11 mouse cellular contexts compared by ENCODE assay signal in genomic region chr15:102747853-102748252, GRCm38 (mm10). TPM values are rescaled to one million over a fixed set of nuclear protein-coding genes. Genes with fewer than 3 reads are reported as not detected.
DNase-seq lines count a peak whose midpoint lies in the region; ATAC-seq and TF ChIP-seq lines count a peak whose summit lies in the region.
"Had no signal": no experiment of that assay in that cellular context is flagged by ENCODE, and none has a peak within 500 bp of the region (broad histone marks: within the 10 kb centered on the region; RNA-seq: fewer than 3 reads in every experiment).

No protein-coding gene starts in this region.

- ATAC-seq in heart, embryonic 13.5 days (ENCODE audit: extremely low read depth, insufficient number of reproducible peaks, low FRiP score, low TSS enrichment) = no peak
- ATAC-seq in embryonic facial prominence, embryonic 14.5 days (ENCODE audit: low read depth) = no peak
- ATAC-seq in hindbrain, embryonic 14.5 days (ENCODE audit: low FRiP score) = no peak
- no peak for ATAC-seq in midbrain, embryonic 14.5 days (ENCODE audit: low FRiP score, low TSS enrichment)
- ATAC-seq: Patski had no signal

- no peaks in the 10 kb centered on the region for H3K9me3 ChIP-seq in heart, embryonic 13.5 days
- H3K9me3 ChIP-seq in embryonic facial prominence, embryonic 14.5 days (ENCODE audit: control insufficient read depth, low read length) = no peaks in the 10 kb centered on the region
- H3K9me3 ChIP-seq in hindbrain, embryonic 14.5 days (ENCODE audit: control insufficient read depth, low read length) = no peaks in the 10 kb centered on the region
- H3K9me3 ChIP-seq in midbrain, embryonic 14.5 days (ENCODE audit: control insufficient read depth, low read length) = no peaks in the 10 kb centered on the region

- H3K27ac ChIP-seq in heart, embryonic 13.5 days (replicated peaks) = no peak overlapping the region
- no peak overlapping the region for H3K27ac ChIP-seq in embryonic facial prominence, embryonic 14.5 days (replicated peaks; ENCODE audit: low read depth, low read length)
- H3K27ac ChIP-seq in hindbrain, embryonic 14.5 days = peak overlapping the region; percentile 97
- peak overlapping the region; percentile 98 for H3K27ac ChIP-seq in midbrain, embryonic 14.5 days (replicated peaks; ENCODE audit: low read depth, low read length)
- H3K27ac ChIP-seq in gastrocnemius, adult 2 months = no peak overlapping the region

- H3K27me3 ChIP-seq in heart, embryonic 13.5 days (replicated peaks) = peaks cover 98% of the 10 kb centered on the region
- H3K27me3 ChIP-seq in embryonic facial prominence, embryonic 14.5 days (replicated peaks; ENCODE audit: control insufficient read depth, insufficient read depth, low read length) = peaks cover 90% of the 10 kb centered on the region
- H3K27me3 ChIP-seq in hindbrain, embryonic 14.5 days (ENCODE audit: control insufficient read depth, insufficient read depth, low read length) = peaks cover 45% of the 10 kb centered on the region
- H3K27me3 ChIP-seq in midbrain, embryonic 14.5 days (ENCODE audit: control insufficient read depth, insufficient read depth, low read length) = peaks cover 4% of the 10 kb centered on the region; the same call in 1 of the 2 replicates

- no peaks in the 10 kb centered on the region for H3K36me3 ChIP-seq in heart, embryonic 13.5 days
- H3K36me3 ChIP-seq in embryonic facial prominence, embryonic 14.5 days (ENCODE audit: control insufficient read depth, insufficient read depth, low read length) = no peaks in the 10 kb centered on the region
- H3K36me3 ChIP-seq in hindbrain, embryonic 14.5 days (replicated peaks; ENCODE audit: control insufficient read depth, insufficient read depth) = no peaks in the 10 kb centered on the region
- H3K36me3 ChIP-seq in midbrain, embryonic 14.5 days (ENCODE audit: control insufficient read depth, insufficient read depth, low read length) = no peaks in the 10 kb centered on the region

- H3K4me2 ChIP-seq in heart, embryonic 13.5 days = peak overlapping the region; percentile 83
- H3K4me2 ChIP-seq in embryonic facial prominence, embryonic 14.5 days (ENCODE audit: low read depth, low read length) = peak overlapping the region; percentile 95
- H3K4me2 ChIP-seq in hindbrain, embryonic 14.5 days (replicated peaks) = peak overlapping the region; percentile 79
- H3K4me2 ChIP-seq in midbrain, embryonic 14.5 days (ENCODE audit: low read length) = peak overlapping the region; percentile 77

- no peak for TF ChIP-seq CTCF in gastrocnemius, adult 2 months (IDR thresholded peaks at IDR 0.05)

- no peak for DNase-seq in heart, postnatal 25 days (ENCODE audit: low spot score)
- DNase-seq in embryonic facial prominence, embryonic 14.5 days (ENCODE audit: low spot score) = no peak
- DNase-seq in hindbrain, embryonic 14.5 days (ENCODE audit: low spot score) = no peak
- peak; percentile 50 for DNase-seq in midbrain, embryonic 14.5 days
- no peak for DNase-seq in adrenal gland, adult 2 months
- no peak for DNase-seq in gastrocnemius, adult 2 months
- no peak for DNase-seq in thymus, adult 18-20 months
- DNase-seq: kidney, adult 2 months; lung, postnatal 10 days had no signal

- WGBS in heart, embryonic 13.5 days = 46% methylated on average over 8 of the region's 8 CpGs
- 27% methylated on average over 8 of the region's 8 CpGs for WGBS in embryonic facial prominence, embryonic 14.5 days
- WGBS in hindbrain, embryonic 14.5 days = 15% methylated on average over 8 of the region's 8 CpGs
- 18% methylated on average over 8 of the region's 8 CpGs for WGBS in midbrain, embryonic 14.5 days

- no peak overlapping the region for H3K4me3 ChIP-seq in heart, embryonic 13.5 days
- no peak overlapping the region for H3K4me3 ChIP-seq in embryonic facial prominence, embryonic 14.5 days (ENCODE audit: low read depth, low read length)
- no peak overlapping the region for H3K4me3 ChIP-seq in hindbrain, embryonic 14.5 days (replicated peaks; ENCODE audit: low read length)
- no peak overlapping the region for H3K4me3 ChIP-seq in midbrain, embryonic 14.5 days (replicated peaks; ENCODE audit: low read depth, low read length)
- H3K4me3 ChIP-seq in gastrocnemius, adult 2 months = no peak overlapping the region

- H3K9ac ChIP-seq in heart, embryonic 13.5 days = no peak overlapping the region
- no peak overlapping the region for H3K9ac ChIP-seq in embryonic facial prominence, embryonic 14.5 days (ENCODE audit: low read depth, low read length)
- H3K9ac ChIP-seq in hindbrain, embryonic 14.5 days = peak overlapping the region; percentile 66
- peak overlapping the region; percentile 71; the same call in 1 of the 2 replicates for H3K9ac ChIP-seq in midbrain, embryonic 14.5 days (replicated peaks; ENCODE audit: low read length)

- H3K4me1 ChIP-seq in heart, embryonic 13.5 days = peaks cover 7% of the 10 kb centered on the region
- H3K4me1 ChIP-seq in embryonic facial prominence, embryonic 14.5 days (ENCODE audit: control insufficient read depth, insufficient read depth, low read length) = 0 out of 2 replicates have a peak, but pooled peaks cover 2% of the 10 kb centered on the region
- peaks cover 53% of the 10 kb centered on the region for H3K4me1 ChIP-seq in hindbrain, embryonic 14.5 days (replicated peaks; ENCODE audit: control insufficient read depth, insufficient read depth, low read length)
- H3K4me1 ChIP-seq in midbrain, embryonic 14.5 days (ENCODE audit: control insufficient read depth, insufficient read depth, low read length) = peaks cover 51% of the 10 kb centered on the region

- intact Hi-C loops in heart, postnatal 25 days (cut with DNase I) = no loop called here
- intact Hi-C loops in gastrocnemius, adult 2 months (cut with DNase I) = no loop called here

RNA-seq across cellular contexts. Expression of gene Calcoco1, which starts 25.9 kb away (rescaled TPM):
- 50.8 and 54.6 TPM in 2 replicates for polyA plus RNA-seq in heart, embryonic 13.5 days (2015; fragmentation: Nextera tagmentation; extraction: Ambion mirVana)
- total RNA-seq in heart, postnatal 25 days (2021) = 100 to 1,000 TPM in 1 of 2 experiments, 10 to 100 TPM in 1; 93.5 to 106 TPM
- 51.1 and 51.9 TPM in 2 replicates for polyA plus RNA-seq in embryonic facial prominence, embryonic 14.5 days (2014; fragmentation: Nextera tagmentation; extraction: Ambion mirVana)
- 32.2 and 33.1 TPM in 2 replicates for polyA plus RNA-seq in hindbrain, embryonic 14.5 days (2014; fragmentation: Nextera tagmentation; extraction: Ambion mirVana)
- 30.6 and 36.5 TPM in 2 replicates for polyA plus RNA-seq in midbrain, embryonic 14.5 days (2014; fragmentation: Nextera tagmentation; extraction: Ambion mirVana)
- total RNA-seq in adrenal gland, adult 2 months (2021) = 100 to 1,000 TPM in 1 of 2 experiments, 10 to 100 TPM in 1; 93.4 to 136 TPM
- polyA plus RNA-seq in adrenal gland, adult 2 months (2012; rRNA removed) = 75.4 and 89.3 TPM in 2 replicates
- total RNA-seq in gastrocnemius, adult 2 months (2021) = 10 to 100 TPM; 67.7 to 70.2 TPM

Comparison
In these comparisons a context has a peak if more than half of its experiments do, and no peak if none do; other contexts are left out.
1. H3K27ac ChIP-seq: peak in hindbrain, embryonic 14.5 days (single experiment) and midbrain, embryonic 14.5 days (single experiment); none in heart, embryonic 13.5 days (single experiment), embryonic facial prominence, embryonic 14.5 days (single experiment) and gastrocnemius, adult 2 months (single experiment).
2. H3K9ac ChIP-seq: peak in hindbrain, embryonic 14.5 days (single experiment) and midbrain, embryonic 14.5 days (single experiment); none in heart, embryonic 13.5 days (single experiment) and embryonic facial prominence, embryonic 14.5 days (single experiment).
3. Peak in every context shown above with its lines, with median percentiles within 50 percentile points of each other: H3K4me2 ChIP-seq.